Mouse (Mus musculus) thymus, postnatal 36 days (tissue): ENCODE results near the gene Glb1.

Experiments
- DNase-seq, 2 experiments: peaks; one replicate each; pipeline ENCODE4 v3.0.0; 2022; ENCODE audit warnings: mixed read lengths in 2 of 2

The Glb1 gene

DNA sequence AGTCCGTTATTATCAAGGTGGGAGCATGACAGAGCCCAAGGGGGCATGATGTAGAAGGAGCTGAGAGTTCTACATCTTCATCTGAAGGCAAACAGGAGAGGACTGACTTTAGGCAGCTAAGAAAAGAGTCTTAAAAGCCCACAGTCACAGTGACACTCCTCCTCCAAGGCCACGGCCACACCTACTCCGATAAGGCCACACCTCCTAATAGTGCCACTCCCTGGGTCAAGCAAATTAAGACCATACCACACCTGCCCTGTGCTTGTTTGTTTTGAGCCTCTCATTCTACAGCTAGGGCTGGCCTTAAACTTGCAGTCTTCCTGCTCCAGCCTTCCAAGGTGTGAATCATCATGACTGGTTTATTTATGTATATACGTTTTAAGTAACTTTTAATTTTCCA is 5.6 kb upstream of the Glb1 start:
- no peak for DNase-seq

- no peak for DNase-seq
These were observed 1.2 kb upstream of the Glb1 start for GRCm38 (mm10) chr9:114399680-114400079.

DNA sequence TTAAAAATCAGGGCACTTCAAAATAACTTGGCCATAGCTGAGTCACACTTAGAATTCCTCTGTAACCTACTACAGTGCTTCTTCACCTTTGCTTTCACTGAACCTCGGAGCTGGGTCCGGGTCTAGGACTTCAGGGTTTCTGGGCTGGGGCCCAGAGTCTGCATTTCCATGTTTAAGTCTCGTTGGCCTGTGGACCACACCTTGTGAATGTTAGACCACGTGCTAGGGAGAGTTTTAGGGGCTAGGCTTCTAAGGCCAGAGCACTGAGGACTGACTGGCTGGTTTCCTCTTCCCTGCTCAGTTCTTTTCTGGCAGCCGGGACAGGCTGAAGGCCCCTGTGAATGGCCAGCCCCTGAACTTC is 308 bp upstream of the Glb1 start:
- DNase-seq: no peak

DNA sequence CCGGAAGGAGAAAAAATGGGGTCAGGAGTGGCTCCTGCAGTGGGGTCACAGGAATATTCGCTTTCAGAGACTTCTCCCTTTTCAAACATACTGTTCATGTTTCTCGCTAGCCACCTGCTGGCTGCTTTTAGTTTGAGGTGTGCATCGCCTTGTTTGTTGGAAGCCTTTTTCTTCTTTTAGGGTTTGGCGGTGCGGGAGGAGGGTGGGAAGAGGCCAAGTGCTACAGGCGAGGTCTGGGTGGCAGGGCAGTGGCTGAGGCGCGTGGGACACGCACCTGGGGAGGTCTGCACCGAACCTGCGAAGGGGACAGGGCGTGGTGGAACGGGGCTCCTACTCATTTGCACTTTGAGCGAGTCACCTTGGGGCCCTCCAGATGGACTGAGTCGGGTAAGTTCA is 807 bp downstream of the Glb1 start:
- peak; percentile 67 to 70 for DNase-seq

DNA sequence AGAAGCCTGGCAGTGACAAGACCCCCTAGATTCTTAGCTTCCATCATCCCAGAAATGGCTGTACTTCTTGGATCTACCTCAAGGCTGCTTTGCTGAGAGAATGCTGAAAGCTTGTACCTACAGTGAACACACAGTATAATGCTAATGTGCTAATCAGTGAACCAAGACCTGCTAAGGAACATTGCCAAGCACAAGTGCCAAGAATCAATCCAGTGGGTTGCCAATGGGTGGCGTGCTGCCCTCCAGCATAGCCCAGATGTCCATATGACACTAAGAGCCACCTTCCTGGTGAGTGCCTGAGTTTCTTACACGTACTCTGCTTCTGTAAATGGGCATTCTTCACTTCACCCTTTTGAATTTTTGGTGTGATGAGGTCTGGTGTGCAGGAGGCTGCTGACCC is 6.8 kb downstream of the Glb1 start:
- DNase-seq: no peak

DNA sequence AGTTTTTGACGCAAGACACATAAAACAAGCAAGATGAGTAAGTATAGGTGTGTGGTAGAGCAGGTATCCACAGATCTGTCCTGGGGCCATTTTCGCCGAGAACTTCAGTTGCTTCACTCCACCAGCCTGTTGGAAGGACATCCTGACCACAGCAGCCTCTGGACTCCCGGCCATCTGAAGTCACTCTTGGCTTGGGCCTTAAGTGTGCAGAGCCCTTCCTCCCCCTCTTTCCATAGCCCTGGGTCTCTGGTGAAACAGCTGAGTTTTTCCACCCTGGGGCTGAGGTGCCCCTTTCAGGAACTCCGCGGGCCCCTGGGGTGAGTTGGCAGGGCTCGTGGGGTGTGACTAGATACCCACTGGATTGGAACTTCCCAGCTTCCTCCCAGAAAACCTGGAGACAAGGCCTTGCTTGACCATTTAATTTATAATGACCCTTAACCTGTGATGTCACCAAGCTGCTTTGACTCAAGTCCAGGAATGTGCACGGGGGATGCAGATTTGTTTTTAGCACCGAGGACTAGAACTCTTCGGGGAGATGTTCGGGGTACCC is 9.5 kb downstream of the Glb1 start:
- DNase-seq: no peak

GRCm38 (mm10) chr9:114411295-114411694 is 10.4 kb downstream of the Glb1 start:
- no peak for DNase-seq

GRCm38 (mm10) chr9:114412406-114412805 is 11.5 kb downstream of the Glb1 start:
- DNase-seq: no peak

DNA sequence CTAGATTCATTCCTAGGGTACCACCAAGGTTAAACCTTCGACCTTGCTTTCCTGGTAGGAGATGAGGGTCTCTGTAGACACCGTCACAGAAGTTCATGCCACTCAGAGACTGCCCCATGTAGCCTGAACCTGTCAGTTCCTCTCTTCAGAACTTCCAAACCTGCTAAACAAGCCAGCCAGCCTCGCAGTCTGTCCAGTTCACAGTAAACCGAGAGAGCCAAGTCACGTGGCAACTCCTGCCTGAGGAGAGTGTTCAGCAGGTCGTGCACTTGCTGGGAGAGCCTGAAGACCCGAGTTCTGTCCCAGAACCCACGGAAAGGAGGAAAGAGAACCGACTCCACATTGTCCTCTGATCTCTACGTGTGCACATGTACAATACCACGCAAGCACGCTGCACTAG is 13.0 kb downstream of the Glb1 start:
- no peak for DNase-seq

DNA sequence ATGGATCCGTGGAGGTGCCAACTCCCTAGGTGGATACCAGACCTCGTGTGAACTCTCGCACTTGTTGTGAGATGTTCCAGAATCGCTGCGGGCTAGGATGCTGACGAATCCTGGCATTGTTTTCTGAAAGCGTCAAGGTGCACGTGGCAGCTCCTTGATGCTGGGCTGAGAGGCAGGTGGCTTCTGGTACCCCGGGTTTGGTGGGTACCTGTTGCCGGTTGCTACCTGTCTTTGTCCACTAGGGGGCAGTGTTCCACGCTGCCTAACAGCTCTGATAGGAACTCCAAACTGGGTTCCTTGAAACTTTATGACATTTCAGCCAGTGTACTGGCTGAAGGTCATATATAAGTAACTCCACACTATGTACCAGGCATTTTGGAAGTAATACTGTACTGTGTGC is 14.8 kb downstream of the Glb1 start:
- peak; percentile 65 to 72 for DNase-seq

GRCm38 (mm10) chr9:114416646-114417517 is 16.0 kb downstream of the Glb1 start:
- no peak for DNase-seq

- peak; percentile 74 to 79 for DNase-seq
These were observed 17.3 kb downstream of the Glb1 start for GRCm38 (mm10) chr9:114418187-114418586.

DNA sequence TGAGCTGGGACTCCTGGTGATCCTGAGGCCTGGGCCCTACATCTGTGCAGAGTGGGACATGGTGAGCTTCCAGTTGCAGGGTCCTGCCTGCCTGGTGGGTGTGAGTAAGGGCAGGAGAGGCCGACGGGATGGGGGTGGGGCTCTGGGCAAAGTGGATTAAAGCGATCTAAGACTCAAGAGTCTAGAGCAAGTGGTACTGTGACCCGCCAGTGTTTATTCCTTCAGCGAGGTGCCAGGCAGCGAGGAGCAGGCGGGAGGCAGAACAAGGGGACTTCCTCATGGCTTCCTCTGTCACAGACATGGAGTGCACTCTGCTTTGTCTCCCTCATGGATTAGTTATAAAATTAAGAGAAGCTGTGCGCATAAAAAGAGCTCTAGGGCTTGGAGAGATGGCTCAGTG is 19.6 kb downstream of the Glb1 start:
- no peak for DNase-seq

- no peak for DNase-seq
These were observed 20.2 kb downstream of the Glb1 start for GRCm38 (mm10) chr9:114421045-114421444.

DNA sequence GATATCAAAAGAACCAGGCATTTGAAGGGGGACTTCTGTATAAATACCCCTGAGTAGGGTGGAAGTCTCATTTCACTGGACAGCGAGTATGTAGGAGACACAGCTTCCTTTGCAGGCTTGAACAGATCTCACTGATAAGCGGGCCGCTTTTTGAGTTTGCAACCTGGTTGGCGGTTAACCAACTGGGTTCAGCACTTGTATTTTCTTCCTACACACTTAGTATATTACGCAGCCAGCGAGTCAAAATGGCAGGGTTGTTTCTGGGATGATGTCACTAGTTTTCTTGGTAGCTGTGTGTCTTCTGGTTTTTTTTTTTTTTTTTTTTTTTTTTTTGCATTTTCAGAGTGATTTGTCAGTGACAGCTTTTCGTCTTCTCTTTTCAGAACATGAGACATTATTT is 20.9 kb downstream of the Glb1 start:
- no peak for DNase-seq

DNA sequence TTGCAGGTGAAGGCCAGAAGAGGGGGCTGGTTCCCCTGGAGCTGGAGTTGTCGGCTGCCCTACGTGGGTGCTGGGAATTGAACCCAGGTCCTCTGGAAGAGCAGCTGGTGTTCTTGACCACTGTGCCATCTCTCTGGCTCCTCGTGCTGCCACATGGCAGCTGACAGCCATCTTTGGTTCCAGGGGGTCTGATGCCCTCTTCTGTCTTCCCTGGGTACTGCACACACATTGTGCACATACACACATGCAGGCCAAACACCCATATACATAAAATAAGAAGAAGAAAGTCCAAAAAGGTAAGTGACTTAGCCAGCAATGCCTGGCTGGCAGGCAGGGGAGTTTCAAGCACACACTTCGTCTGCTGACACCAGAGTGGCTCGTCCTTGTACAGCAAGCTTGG is 24.7 kb downstream of the Glb1 start:
- DNase-seq: no peak

GRCm38 (mm10) chr9:114426201-114426600 is 25.3 kb downstream of the Glb1 start:
- DNase-seq: no peak

GRCm38 (mm10) chr9:114427425-114427824 is 26.5 kb downstream of the Glb1 start:
- DNase-seq: no peak

DNA sequence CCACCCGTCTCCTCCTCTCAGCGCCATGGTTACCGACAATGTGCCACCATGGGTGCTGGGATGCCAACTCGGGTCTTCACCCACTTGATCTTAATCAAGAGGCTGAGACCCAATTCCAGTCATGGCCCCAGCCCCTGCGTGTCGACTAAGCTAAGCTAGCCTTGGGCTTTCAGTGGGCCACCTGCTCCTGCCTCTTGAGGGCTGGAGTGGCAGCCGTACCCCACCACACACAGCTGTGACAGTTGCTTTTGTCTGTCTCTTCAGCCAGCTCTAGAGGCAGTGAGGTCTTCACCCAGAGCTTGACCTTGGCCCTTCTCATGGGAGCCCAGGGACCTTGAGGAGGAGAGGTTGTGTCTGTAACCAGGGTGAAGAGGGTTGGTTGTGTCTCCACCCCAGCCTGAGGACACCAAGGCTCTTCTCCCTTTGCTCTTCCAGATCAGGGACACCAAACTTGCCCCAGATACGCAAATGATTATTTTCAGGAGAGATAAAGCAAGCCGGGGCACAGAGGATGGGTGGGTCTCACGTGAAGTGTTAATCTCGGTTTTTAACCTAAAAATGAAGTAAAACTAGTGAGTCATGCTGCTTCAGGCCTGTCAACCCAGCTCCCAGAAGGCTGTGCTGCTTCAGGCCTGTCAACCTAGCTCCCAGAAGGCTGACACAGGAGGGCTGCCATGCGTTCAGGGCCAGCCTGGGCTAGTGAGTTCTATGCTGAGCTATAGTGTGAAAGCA is 27.4 kb downstream of the Glb1 start:
- DNase-seq: peak in 1 of 2 experiments; percentile 47

- peak; percentile 51 to 67 for DNase-seq
These were observed 34.8 kb downstream of the Glb1 start for GRCm38 (mm10) chr9:114435668-114436067.

DNA sequence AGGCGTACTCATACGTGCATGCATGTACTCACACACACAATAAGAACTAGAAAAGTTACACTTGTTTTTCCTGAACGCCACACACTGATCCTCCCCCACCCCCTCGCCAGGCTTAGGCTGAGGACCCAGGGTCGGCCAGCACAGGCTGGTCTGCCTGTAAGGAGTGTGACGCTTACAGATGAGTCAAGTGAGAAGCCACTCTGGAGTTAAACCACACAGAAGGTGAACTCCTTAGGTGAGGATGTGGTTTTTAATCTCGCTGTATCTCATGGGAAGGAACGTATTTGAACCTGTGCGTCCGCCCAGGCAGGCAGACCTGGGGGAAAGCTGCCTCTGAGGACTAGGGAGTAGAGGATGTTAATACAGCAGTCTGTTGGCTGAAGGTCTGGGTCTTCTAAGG is 39.7 kb downstream of the Glb1 start:
- peak; percentile 48 to 74 for DNase-seq

DNA sequence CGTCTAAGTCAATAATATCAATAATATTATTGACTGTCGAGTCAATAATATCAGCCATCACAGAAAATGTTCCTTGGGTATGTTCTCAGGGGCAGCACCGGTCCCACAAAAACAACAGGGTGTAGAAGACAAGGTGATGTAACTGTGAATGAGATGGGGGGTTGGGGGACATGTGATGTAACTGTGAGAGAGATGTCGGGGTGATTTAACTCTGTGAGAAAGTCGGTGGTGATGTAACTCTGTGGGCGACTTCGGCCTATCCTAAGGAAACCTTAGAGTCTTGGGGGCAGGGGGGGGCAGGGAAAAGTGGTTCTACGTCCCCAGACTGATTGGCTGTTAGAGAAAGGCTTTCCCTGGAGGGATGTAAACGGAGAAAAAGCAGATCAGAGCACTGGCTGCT is 41.3 kb downstream of the Glb1 start:
- DNase-seq: no peak

- DNase-seq: peak in 1 of 2 experiments; percentile 57
These were observed 42.0 kb downstream of the Glb1 start for GRCm38 (mm10) chr9:114442893-114443292.

- DNase-seq: peak; percentile 77 to 89
These were observed 42.5 kb downstream of the Glb1 start for GRCm38 (mm10) chr9:114443351-114443750.
